Mouse (Mus musculus) MEL (cell line): ENCODE measurements around the gene Ncoa5.

ENCODE experiments used
- CHD2 ChIP-seq: IDR thresholded peaks from 2 replicates; pipeline ENCODE4 v1.6.1; 2011; ENCODE audit warnings: low read length, improper control_type of control experiment
- CTCF ChIP-seq, 3 experiments: IDR thresholded peaks in 2 of 3; conservative IDR thresholded peaks in 1 of 3; 2 replicates each; pipeline ENCODE4 v1.5.1; 2011 to 2012; ENCODE audit warnings: low read length in 3 of 3, low read depth in 2 of 3, mild to moderate bottlenecking in 2 of 3, improper control_type of control experiment in 1 of 3, inconsistent platforms in 1 of 3, mixed read lengths in 1 of 3, moderate library complexity in 1 of 3; ENCODE audit not compliant: control insufficient read depth in 1 of 3, insufficient read depth in 1 of 3, poor library complexity in 1 of 3, severe bottlenecking in 1 of 3
- EP300 ChIP-seq, 2 experiments: IDR thresholded peaks; 2 replicates each; pipeline ENCODE4 v1.6.1; 2011; ENCODE audit warnings: improper control_type of control experiment in 2 of 2, low read length in 2 of 2, low read depth in 1 of 2, mild to moderate bottlenecking in 1 of 2
- SIN3A ChIP-seq: IDR thresholded peaks from 2 replicates; pipeline ENCODE4 v1.6.1; 2012; ENCODE audit warnings: low read length, improper control_type of control experiment, inconsistent platforms

DNA sequence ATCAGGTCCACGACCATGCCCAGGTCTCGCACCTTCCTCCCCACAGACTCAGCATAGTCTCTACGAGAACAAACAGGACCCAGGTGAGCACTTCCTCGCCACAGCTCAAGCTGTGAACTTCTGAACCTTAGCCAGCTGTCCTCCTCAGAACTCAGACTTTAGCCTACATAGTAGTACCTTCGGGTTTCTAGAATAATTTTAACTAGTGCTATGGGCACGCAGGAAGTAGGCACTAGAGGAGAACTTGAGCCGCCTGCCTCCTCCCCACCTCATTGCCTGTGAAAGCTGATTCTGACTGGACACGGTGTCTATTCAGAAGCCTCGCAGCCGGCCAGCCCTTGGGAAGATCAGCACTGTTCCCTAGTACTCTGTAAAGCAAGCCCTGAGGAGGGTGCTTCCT lies 30.4 kb downstream of the Ncoa5 start:
- TF ChIP-seq SIN3A (no peak), CTCF (IDR thresholded peaks at IDR 0.05 in 2 of 3, conservative IDR thresholded peaks at IDR 0.05 in 1 of 3; ENCODE audit: control insufficient read depth in 1 of 3, insufficient read depth in 1 of 3, low read depth in 2 of 3, low read length in 3 of 3, poor library complexity in 1 of 3, severe bottlenecking in 1 of 3) (no peak), CHD2 (no peak), EP300 (IDR thresholded peaks at IDR 0.05; ENCODE audit: low read depth in 1 of 2, low read length in 2 of 2) (no peak)
